Mouse (Mus musculus) thymus, postnatal 10 days (tissue): Measurements from ENCODE around the gene Pafah1b2.

Experiments used
- DNase-seq, 2 experiments: peaks; one replicate each; pipeline ENCODE4 v3.0.0; 2021; ENCODE audit warnings: low spot score in 2 of 2

Gene Pafah1b2

GRCm38 (mm10) chr9:46026058-46026849 is 13.8 kb upstream of the Pafah1b2 start:
- no peak for DNase-seq

GRCm38 (mm10) chr9:46023591-46023990 is 11.1 kb upstream of the Pafah1b2 start:
- no peak for DNase-seq

DNA sequence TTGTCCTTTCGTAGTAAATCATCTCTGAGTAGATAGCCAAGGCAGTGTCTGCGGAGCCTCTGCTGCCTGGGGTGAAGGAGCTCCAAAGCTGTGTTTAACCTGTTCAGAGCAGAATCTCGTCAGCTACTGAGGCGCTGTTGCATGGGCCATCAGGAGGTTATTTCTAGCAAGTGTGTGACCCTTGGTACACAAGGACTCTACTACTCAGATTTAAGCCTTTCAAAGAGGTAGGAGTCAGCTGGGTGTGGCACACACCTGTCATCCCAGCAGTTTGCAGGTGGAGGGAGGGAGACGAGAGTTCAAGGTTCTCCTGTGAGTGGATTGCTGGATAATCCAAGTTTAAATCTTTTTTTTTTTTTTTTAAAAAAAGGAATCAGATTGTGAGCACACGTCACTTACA is 7.5 kb upstream of the Pafah1b2 start:
- no peak for DNase-seq

DNA sequence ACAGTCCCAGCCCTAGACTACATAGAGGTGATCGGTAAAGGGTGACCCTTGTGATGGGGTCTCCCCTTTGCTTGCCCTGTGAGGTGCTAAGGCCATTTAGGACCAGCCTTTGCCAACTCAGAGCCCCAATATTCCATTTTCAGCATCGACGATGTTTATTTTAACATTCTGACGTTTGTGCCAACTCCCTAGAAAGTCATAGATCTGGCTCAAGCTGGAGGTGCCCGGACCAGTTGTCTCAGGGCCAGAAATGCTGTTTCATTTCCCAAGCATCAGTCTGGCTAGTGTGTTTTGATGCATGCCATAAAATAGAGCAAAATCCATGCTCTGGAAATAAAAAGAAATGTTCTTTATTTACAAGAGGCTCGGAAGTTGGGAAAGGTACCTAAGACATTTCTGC is 5.8 kb upstream of the Pafah1b2 start:
- DNase-seq, result no peak

DNA sequence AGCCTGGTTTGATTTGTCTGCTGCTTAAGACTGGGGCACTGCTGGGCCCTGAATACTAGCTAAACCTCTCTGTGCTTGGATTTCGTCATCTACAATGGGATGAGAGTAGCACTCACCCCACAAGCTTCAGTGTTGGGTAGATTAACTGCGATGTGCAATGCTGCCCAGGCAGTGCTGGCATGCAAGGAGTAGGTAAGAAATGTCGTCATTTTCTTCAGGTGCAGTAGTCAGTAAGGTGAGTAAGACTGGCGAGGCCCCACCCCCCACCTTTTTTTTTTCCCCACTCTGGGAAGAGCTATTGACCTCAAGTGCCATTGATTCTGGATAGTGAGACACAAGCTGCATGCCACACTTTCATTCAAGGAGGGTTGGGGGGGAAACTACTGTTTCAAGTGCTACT is 3.9 kb upstream of the Pafah1b2 start:
- DNase-seq, result no peak

GRCm38 (mm10) chr9:46015831-46016230 is 3.3 kb upstream of the Pafah1b2 start:
- no peak for DNase-seq

- no peak for DNase-seq
Observed at GRCm38 (mm10) chr9:46015081-46015551, 2.6 kb upstream of the Pafah1b2 start.

DNA sequence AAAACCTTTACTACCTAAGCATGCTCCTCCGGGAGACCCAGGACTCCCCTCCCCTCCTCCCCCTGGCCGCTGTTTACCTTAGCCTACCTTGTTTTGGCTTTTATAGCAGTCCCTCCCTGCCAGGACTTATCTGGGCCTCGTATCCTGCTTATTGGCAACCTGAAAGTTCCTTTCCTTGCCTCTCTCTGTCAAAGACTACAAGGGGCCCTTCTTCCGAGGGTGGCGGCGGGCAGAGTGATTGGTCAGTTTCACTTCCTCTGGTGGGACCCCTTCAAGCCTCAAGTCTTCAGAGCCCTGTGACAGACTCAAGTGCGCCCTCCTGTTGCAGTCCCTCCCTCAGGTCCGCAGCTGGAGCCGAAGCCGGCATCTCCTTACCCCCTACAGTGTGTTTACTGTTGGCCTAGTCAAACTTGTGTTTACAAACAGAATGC is 1.8 kb upstream of the Pafah1b2 start:
- DNase-seq, result peak; percentile 36 to 56

- no peak for DNase-seq
Observed at GRCm38 (mm10) chr9:46013616-46014015, 1.1 kb upstream of the Pafah1b2 start.

DNA sequence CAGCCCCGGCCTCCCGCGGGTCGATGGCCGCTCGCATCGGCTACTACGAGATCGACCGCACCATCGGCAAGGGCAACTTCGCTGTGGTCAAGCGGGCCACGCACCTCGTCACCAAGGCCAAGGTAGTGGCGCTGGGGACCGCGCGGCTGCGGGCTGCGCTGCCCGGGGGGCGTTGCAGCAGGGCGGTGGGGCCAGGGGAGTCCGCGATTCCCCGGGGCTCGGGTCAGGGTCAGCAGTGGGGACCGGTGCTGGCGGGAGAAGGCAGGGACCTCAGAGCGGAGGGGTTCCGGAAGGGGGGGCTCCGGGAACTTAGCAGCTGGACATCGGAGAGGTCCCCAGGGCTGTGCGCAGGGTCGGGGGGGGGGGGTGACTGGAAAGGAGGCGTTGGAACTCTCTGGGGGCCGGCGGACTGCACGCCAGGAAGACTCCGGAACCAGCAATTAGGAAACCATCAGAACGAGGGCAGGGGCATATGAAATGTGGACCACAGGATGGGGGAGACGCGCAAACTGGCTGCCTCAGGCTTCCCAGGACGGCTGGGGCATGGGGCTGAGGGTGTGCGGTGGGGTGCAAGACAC is 608 bp upstream of the Pafah1b2 start:
- peak; percentile 42 to 55 for DNase-seq

- no peak for DNase-seq
Observed at GRCm38 (mm10) chr9:46011094-46011970, 1.2 kb downstream of the Pafah1b2 start.

DNA sequence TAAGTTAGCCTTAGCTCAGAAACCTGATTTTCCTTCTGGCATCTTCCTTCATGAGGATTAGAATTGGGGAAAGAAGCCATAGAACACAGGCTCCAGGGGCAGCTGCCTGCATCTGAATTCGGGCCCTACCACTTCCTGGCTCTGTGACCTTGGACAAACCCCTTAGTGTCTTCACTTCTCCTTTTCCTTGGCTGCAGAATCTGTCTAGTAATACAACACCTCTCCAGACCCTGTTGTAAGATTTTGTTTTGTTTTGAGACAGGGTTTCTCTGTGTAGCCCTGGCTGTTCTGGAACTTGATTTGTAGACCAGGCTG is 2.9 kb downstream of the Pafah1b2 start:
- no peak for DNase-seq

GRCm38 (mm10) chr9:46008931-46009668 is 3.4 kb downstream of the Pafah1b2 start:
- no peak for DNase-seq

DNA sequence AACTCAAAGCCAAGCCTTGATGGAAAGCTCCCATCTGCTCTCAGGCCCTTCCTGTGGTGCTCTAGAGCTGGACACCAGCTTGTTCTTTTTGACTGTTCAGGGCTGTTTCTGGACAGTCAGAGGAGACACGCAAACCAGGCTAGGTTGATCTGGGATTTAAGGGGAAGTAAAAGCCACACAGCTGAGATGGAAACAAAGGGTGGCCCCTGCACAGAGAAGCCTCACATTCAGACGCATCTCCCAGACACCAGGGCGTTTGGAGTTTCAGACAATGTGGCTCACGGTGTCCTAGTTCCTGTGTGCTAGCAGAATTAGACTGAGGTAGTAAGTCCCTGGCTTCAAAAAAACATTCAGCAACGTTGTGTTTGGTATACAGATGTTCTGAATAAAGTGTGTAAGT is 6.3 kb downstream of the Pafah1b2 start:
- no peak for DNase-seq

DNA sequence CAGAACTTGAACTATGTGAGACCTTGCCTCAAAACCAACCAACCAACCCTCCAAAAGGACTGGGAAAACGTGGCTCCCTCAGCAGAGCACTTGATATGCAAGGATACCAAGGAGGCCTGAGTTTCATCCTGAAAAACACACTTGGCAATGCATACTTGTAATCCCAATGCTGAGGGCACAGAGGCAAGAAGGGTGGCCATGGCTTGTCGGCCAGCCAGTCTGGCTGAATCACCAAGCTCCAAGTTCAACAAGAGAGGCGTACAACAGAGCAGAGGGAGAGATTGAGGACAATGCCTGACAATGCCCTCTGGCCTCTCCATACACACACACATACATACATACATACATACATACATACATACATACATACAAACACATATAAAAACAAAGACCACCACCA is 8.0 kb downstream of the Pafah1b2 start:
- no peak for DNase-seq

- DNase-seq, result peak; percentile 51 to 83
Observed at GRCm38 (mm10) chr9:46003729-46004128, 8.8 kb downstream of the Pafah1b2 start.

- DNase-seq, result no peak
Observed at GRCm38 (mm10) chr9:45999009-45999408, 13.5 kb downstream of the Pafah1b2 start.

DNA sequence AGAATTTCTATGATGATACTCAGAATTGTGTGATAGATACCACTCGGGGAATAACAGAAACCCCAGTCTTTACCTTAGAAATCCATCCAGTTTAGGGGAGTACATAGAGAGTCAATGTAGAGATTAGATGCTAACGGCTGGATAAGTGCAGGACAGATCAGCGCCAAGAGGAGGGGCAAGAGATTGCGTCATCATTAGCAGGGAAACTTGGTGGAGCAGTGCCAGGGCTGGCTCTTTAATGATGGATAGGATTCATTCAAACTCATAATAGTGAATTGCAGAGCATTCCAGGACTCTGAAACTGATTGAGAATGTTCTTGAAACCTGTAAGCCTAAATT is 27.3 kb downstream of the Pafah1b2 start:
- no peak for DNase-seq

DNA sequence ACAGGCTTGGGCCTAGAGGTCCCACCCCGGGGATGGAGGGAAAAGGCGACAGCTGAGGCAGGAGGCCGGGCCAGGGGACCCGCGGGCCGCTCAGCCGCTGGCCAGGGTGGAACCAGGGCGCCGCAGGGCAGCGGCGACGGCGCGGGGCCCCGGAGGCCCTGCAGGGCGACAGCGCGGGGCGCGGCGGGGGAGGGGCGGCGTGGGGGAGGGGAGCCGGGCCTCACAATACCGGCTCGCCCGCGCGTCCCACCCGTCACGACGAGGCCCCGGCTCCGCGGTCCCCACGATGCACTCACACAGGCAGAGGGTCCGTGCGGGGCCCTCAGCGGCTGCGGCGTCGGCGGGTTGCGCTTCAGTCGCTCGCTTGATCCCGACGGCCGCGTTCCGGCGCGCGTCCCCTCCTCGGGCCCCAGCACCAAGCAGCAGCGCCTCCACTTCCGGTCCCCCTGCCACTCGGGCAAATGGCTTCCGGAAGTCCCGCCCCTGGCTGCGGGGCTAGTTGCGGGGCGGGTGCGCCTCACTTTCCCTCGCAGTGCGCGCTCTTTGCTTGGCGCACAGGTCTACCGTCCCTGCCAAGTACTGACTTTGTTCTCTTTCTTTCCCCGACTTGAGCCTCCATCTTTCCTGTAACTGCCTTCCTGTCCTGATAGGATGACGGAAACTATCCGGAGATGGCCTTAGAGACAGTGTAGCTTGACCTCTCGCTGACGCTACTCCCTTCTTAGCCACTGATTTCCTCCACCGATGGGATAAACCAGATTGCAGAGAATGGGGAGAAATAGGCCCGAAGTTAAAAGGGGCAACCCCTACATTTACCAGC is 27.9 kb downstream of the Pafah1b2 start:
- peak; percentile 84 to 94 for DNase-seq

GRCm38 (mm10) chr9:45983676-45984408 is 28.6 kb downstream of the Pafah1b2 start:
- DNase-seq, result peak in 1 of 2 experiments; percentile 11
